25 mouse cellular contexts compared by ENCODE assay signal in genomic region chr13:93130674-93131073, GRCm38 (mm10).
"Had no signal": no experiment of that assay in that cellular context is flagged by ENCODE, and none has a peak within 500 bp of the region (broad histone marks: within the 10 kb centered on the region; RNA-seq: fewer than 3 reads in every experiment).

No protein-coding gene starts in this region.

- H3K4me3 ChIP-seq: heart, embryonic 13.5 days; heart, embryonic 15.5 days; hindbrain, embryonic 13.5 days; hindbrain, embryonic 15.5 days; layer of hippocampus, adult 2 months; left cerebral cortex, adult 2 months; limb, embryonic 12.5 days; liver, embryonic 13.5 days; liver, embryonic 15.5 days had no signal

- H3K9me3 ChIP-seq: heart, embryonic 13.5 days; heart, embryonic 15.5 days; hindbrain, embryonic 13.5 days; hindbrain, embryonic 15.5 days; limb, embryonic 12.5 days; liver, embryonic 13.5 days; liver, embryonic 15.5 days had no signal

- DNase-seq: forebrain, postnatal 0 days; gastrocnemius, postnatal 14 days; gastrocnemius, postnatal 36 days; heart, adult 11 months; heart, postnatal 14 days; heart, postnatal 36 days; kidney, adult 18-20 months; kidney, adult 8-10 months; kidney, postnatal 10 days; kidney, postnatal 25 days; kidney, postnatal 4 days; liver; liver, embryonic 13.5 days had no signal

- H3K27ac ChIP-seq: heart, embryonic 13.5 days; heart, embryonic 15.5 days; hindbrain, embryonic 13.5 days; hindbrain, embryonic 15.5 days; hindbrain, postnatal 0 days; layer of hippocampus, adult 2 months; left cerebral cortex, adult 2 months; limb, embryonic 12.5 days; liver, embryonic 13.5 days; liver, embryonic 15.5 days had no signal

- H3K36me3 ChIP-seq: heart, embryonic 15.5 days; hindbrain, embryonic 13.5 days; hindbrain, embryonic 15.5 days; limb, embryonic 12.5 days; liver, embryonic 13.5 days; liver, embryonic 15.5 days had no signal

- H3K4me2 ChIP-seq: heart, embryonic 11.5 days; heart, embryonic 13.5 days; heart, embryonic 15.5 days; hindbrain, embryonic 13.5 days; hindbrain, embryonic 15.5 days; limb, embryonic 12.5 days; liver, embryonic 11.5 days; liver, embryonic 13.5 days; liver, embryonic 15.5 days had no signal

- ATAC-seq: forebrain, postnatal 0 days; hindbrain, postnatal 0 days; intestine, postnatal 0 days had no signal

- H3K9ac ChIP-seq: forebrain, postnatal 0 days; heart, embryonic 13.5 days; heart, embryonic 15.5 days; hindbrain, embryonic 13.5 days; hindbrain, embryonic 15.5 days; limb, embryonic 12.5 days; liver, embryonic 13.5 days; liver, embryonic 15.5 days had no signal

- H3K27me3 ChIP-seq: heart, embryonic 13.5 days; heart, embryonic 15.5 days; hindbrain, embryonic 13.5 days; hindbrain, embryonic 15.5 days; limb, embryonic 12.5 days; liver, embryonic 13.5 days; liver, embryonic 15.5 days had no signal

- H3K4me1 ChIP-seq: limb, embryonic 12.5 days; liver, embryonic 13.5 days; liver, embryonic 15.5 days had no signal
